Mouse (Mus musculus) urinary bladder, adult 18-20 months (tissue): ENCODE data around the gene Kcnh1.

Source experiments
- DNase-seq, 2 experiments: peaks; one replicate each; pipeline ENCODE4 v3.0.0; 2022; ENCODE audit warnings: low spot score in 2 of 2, mixed read lengths in 2 of 2

Gene Kcnh1

DNA sequence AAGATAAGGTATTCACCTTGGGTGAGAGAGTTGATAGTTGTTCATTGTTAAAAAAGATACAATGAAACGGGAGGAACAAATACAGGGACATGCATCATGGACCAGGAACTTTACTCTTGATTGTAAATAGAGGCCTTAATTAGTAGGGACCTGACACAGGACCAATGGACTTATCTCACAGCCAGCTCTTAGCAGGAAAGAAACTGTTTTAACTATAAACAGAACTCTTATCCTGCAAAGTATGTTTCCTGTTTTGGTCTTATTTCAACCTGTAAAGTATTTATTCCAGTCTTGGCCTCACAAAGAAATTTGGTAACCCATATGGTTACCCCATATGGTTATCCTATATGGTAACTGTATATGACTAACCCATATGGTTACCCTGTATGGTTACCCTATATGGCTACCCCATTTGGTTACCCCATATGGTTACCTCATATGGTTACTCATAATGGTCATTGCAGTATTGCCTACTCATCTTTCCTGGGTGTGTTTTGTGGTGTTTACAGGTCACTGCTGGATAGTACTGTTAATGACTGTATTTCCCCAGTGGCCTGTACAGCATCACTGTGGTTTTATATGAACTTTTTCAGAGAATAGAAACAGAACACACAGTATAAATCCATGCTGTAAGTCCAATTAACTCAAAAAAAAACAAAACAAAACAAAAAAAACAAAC lies 125.0 kb downstream of the Kcnh1 start:
- DNase-seq, result no peak

- no peak for DNase-seq
Observed at GRCm38 (mm10) chr1:192324223-192324622, 133.6 kb downstream of the Kcnh1 start.

- no peak for DNase-seq
Observed at GRCm38 (mm10) chr1:192327052-192327451, 136.5 kb downstream of the Kcnh1 start.

DNA sequence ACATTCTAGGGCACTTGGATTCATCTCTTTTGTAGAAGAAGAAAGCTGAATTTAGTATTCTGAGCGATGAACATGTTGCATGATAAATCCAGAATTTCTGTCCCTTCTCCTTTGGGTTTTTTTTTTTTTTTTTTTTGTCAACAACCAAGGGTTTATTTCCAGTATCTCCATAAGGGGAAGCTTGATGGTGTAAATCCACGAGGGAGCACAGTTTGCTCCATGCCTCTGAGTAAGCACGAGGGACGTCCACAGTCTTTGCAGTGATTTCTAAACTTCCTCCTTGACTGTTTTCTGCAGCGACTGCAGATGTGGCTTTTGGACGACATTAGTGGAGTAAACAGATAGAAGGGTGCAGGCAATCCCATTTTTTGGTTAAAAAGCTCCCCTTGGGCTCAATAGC lies 140.6 kb downstream of the Kcnh1 start:
- DNase-seq, result no peak

GRCm38 (mm10) chr1:192336029-192336428 lies 145.5 kb downstream of the Kcnh1 start:
- DNase-seq, result no peak

- DNase-seq, result no peak
Observed at GRCm38 (mm10) chr1:192339361-192340077, 148.9 kb downstream of the Kcnh1 start.

- DNase-seq, result no peak
Observed at GRCm38 (mm10) chr1:192341774-192342173, 151.2 kb downstream of the Kcnh1 start.

DNA sequence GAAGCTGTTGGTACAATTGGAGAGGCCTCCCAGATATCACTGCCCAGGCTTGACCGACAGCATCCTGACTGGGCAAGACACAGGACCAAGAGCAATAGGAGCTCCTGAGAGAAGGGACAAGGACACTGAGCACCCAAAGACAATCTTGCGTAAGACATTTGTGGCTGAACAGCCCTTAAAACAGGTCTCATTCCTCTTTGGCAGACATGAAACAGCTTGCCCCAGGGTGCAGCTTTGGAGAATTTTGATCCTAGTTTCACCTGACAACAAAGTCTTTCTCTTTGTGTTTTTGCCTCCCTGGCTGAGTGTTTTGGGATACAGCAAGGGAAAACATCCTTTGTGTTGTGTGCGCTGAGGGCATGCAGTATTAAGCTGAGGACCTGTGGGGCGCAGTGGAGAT lies 153.4 kb downstream of the Kcnh1 start:
- no peak for DNase-seq

- DNase-seq, result no peak
Observed at GRCm38 (mm10) chr1:192347327-192347726, 156.8 kb downstream of the Kcnh1 start.

GRCm38 (mm10) chr1:192356231-192356630 lies 165.7 kb downstream of the Kcnh1 start:
- no peak for DNase-seq

DNA sequence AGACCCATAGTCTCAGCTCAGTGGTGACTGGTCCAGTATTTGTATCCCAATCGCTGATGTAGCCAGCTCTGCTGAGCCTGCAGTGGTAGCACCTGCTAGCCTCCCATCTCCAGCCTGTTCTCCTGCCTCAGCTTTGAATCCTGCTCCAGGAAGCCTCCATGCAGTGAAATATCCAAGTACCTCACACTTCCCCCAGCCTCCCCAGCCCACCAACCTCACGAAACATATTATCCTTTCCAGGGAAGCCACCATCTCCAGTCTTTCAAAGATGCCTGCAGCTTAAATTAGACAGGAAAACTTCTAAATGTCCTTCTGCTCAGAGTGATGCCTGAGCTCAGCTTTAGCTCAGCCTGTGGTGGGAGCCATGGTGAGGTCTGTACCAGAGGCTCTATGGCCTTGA lies 168.6 kb downstream of the Kcnh1 start:
- DNase-seq, result no peak

DNA sequence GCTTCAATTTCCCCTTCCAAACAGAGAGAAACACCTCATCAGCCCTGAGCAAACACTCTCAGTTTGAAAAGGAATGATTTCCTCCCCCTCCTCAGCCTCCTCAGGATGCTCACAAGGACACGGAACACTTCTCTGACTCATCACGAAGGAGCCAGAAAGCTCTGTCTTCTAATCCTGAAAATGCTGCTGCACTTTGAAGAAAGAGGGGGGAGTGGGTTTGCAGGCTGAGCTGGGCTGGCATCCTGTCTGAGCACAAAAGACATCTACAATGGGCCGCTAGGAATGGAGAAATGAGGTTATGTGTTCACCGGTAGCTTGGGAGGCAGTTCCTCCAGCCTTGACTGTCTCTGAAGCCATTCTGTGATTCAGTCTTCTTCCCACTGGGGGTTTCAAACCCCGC lies 177.8 kb downstream of the Kcnh1 start:
- no peak for DNase-seq

DNA sequence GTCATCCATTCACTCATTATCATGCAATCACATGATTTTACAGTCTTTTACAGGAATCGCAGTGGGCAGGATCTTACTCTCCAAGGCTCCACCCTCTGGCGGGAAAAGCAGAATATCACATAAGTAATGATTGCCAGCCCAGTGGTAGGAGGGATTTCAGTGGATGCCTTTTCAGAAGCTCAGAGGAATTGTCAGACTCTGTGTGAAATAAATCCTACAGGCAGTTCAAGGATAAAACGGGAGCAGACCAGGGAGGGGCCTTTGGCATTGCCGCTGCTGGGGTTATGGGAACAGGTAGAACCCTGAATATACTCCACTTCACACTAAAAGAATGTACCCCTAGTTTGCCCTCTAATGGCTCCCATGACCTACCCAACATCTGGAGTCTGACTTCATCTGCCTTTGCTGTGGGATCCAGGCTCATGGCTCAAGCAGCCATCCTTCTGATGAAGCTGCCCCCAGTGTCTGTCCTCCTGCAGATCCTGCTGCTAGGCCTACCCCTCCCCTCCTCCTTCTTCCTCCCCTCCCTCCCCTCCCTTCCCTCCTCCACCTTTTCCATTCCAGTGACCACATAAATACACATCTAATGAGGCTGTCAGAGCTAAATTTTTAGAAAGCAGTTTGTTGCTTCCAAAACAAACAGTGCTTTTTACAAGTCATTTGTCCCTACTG lies 181.5 kb downstream of the Kcnh1 start:
- no peak for DNase-seq

DNA sequence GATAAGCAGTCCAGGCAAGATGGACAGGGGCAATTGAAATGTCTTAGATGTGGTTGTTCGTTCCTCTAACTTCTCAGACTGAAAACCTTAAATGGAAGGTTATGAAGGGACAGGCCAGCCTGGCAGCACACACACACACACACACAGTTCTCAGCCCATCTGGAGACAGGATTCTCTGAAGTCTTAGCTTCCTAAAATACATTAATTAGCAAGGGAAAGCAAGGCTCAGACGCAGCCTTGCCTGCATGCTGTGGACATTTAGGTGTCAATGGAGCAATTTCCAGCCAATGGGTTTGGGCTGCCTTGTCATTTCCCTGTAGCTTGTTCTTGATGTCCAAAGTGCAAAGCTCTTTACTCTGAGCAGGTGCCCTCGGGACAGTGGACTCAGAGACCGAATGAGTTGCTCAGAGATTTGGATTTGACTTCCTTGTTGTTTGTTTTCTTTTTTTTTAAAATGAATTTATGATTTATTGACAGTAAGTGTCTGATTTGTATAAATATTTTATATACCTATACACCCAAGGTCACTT lies 188.0 kb downstream of the Kcnh1 start:
- DNase-seq, result no peak

GRCm38 (mm10) chr1:192380596-192381041 lies 190.0 kb downstream of the Kcnh1 start:
- no peak for DNase-seq

DNA sequence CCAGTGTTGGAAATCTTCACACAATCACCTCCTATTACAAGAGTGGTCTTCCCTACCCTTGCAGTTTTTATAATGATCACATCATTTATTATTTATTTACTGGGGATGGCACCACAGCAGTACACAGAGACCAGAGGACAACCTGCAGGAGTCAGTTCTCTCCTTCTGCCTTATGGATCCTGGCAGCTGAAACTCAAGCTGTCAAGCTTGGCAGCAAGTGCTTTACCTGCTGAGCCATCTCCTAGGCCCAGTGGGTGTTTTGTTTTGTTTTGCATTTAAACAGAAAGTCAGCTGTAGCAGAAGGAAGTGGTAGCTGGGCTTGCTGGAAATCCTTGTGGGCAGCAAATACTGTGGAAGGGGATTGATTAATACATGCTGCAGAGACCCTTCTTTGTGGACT lies 197.1 kb downstream of the Kcnh1 start:
- no peak for DNase-seq

- DNase-seq, result no peak
Observed at GRCm38 (mm10) chr1:192391041-192391440, 200.5 kb downstream of the Kcnh1 start.

DNA sequence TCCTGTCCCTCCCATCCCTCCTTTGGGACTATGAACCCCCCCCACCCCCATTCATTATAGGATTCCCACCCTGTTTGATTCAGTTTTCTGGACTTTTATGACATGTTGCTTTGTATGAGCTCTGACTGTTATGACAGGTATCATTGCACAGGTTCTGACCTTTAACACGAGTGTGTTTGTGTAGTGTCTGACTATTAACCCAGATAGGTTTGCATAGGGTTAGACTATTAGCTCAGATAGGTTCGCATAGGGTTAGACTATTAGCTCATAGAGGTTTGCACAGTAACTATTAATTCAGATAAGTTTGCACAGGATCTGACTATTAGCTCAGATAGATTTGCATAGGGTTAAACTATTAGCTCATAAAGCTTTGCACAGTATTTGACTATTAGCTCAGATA lies 201.7 kb downstream of the Kcnh1 start:
- DNase-seq, result no peak

DNA sequence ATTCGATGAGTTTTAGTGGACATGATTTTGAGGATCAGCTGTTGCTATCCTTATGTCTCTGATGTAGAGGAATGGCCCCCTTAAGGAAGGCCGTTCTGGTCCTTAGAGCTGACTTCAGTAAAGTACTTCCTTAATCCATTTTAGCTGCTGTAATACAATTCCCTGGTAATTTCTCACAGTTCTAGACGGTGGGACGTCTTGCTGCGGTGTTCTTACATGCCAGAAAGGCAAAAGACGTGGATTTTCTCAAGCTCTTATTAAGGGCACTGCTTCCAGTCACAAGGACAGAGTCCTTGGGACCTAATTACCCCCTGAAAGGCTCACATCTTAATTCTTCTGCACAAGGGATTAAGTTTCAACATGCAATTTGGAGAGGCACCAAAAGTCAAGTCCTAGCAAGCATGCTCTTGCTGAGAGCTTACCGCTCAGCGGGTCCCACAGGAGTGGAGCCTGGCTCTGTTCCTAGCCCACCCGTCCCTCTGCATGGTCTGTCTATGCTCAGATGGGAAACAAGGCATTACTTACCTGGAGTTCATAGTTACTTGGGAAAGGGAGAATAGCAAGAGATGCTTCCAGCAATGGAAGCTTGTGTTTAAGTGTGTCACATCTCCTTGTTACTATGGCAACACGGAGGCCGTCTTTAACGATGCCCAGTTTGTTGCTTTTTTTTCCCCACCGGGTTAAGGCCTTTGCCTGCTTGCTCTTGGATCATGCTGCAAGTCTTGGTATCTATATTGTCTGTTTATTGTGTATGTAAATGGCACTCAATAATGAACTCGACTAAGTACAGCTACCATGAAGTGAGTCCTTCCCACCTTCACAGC lies 209.3 kb downstream of the Kcnh1 start:
- no peak for DNase-seq

DNA sequence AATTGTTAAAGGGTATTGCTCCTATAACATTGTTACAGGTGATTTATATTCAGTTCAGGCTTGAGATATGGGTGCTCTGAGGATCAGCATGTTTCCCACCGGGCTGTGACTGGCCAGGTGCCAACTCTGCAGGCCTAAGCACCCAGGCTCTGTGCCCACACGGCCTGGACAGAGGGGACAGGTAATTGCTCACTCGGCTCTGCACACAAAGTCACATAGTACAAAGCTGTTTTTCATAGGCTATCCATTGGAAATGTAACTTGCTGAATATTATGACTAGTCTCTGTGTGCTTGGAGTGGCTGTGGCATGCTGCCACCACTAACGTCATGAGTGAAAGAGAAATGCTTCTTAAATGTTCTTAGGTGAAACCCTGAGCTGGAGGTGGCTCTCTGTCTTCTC lies 210.4 kb downstream of the Kcnh1 start:
- no peak for DNase-seq

DNA sequence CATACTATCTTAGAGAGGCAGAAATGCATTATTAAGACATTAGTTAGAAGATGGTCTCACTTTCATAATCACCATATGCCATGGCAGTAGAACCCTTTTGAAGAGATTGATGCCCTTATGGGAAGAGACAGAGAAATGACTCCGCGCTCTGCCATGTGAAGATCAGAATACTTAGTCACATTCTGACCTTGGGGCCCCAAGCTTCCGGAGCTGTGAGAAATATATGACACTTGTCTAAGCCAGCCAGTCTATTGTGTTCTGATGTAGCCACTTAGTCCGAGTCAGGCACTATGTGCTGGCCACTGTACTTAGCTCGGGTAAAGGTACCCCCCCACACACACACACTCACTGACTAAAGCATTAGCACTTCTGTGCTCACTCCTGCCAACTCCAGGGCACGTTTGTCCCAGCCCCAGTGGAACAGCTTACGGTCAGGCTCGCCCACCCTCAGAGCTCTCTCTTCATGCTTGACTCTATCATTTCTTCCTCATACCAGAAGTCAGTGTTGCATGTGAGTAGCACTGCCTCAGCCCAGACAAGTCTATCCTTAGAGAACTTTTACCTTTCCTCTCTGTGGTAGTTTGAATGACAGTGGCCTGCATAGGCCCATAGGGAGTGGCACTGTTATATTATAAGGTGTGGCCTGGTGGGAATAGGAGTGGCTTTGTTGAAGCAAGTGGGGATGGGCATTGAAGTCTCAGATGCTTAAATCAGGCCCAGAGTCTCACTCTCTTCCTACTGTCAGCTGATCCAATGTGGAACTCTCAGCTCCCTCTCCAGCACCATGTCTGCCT lies 212.5 kb downstream of the Kcnh1 start:
- DNase-seq, result no peak
